In the genomic region with DNA sequence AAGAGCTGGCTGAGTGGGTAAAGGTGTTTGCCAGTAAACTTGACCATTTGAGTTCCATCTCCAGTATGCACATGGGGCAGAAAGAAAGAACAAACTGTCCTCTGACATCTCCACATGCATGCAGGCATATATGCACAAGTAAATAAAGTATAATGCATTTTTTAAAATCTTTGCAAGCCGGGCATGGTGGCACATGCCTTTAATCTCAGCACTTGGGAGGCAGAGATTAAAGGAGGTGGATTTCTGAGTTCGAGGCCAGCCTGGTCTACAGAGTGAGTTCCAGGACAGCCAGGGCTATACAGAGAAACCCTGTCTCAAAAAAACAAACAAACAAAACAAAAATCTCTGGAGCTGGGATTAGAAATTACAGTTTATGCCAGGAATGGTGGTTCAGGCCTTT, we compare ENCODE assay signal across 1 mouse cellular context. TPM values are rescaled to one million over a fixed set of nuclear protein-coding genes. Genes with fewer than 3 reads are reported as not detected.
"Had no signal": no experiment of that assay in that cellular context is flagged by ENCODE, and none has a peak within 500 bp of the region (broad histone marks: within the 10 kb centered on the region; RNA-seq: fewer than 3 reads in every experiment).

No protein-coding gene starts in this region.

RNA-seq across cellular contexts. Expression of gene Grid2ip, which starts 37.8 kb away (rescaled TPM):
- polyA plus RNA-seq: spleen, adult 2 months had no signal
